Mouse (Mus musculus) erythroblast, embryonic 14.5 days (primary cell): ENCODE results near the gene Efna5.

Experiments used
- GATA1 ChIP-seq: IDR thresholded peaks from 2 replicates; pipeline ENCODE4 v1.6.1; 2012; ENCODE audit warnings: low read length, inconsistent platforms, mixed read lengths
- TAL1 ChIP-seq: IDR thresholded peaks from 3 replicates; pipeline ENCODE4 v1.6.1; 2012; ENCODE audit warnings: low read length, inconsistent platforms, mixed read lengths

DNA sequence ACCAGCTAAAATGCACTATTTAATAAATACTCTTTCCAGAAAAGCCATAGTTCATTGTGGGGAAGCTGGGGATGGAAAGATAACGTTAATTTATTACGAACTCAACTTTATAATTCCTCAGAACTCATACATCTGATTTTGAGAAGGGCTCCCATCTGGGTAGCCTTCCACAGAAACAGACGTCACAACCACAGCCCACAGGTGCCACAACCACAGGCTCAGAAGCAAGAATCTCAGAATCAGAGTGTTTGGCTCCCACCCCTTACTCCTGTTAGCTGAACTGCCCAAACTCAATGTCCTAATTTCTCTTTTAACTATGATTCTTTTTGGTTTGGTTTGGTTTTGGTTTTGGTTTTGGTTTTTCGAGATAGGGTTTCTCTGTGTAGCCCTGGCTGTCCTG lies 73.2 kb downstream of the Efna5 start:
- no peak for TF ChIP-seq GATA1
- no peak for TF ChIP-seq TAL1
